Mouse (Mus musculus): Measurements from ENCODE around the gene Gm11549. TPM values are rescaled to one million over a fixed set of nuclear protein-coding genes. Genes with fewer than 3 reads are reported as not detected.

The Gm11549 gene
- not detected for polyA plus RNA-seq (2014; fragmentation: Illumina TruSeq; extraction: RNeasy Lipid Tissue Mini Kit (QIAGEN cat#74804); ENCODE audit: insufficient read depth, low read depth, low replicate concordance)

DNA sequence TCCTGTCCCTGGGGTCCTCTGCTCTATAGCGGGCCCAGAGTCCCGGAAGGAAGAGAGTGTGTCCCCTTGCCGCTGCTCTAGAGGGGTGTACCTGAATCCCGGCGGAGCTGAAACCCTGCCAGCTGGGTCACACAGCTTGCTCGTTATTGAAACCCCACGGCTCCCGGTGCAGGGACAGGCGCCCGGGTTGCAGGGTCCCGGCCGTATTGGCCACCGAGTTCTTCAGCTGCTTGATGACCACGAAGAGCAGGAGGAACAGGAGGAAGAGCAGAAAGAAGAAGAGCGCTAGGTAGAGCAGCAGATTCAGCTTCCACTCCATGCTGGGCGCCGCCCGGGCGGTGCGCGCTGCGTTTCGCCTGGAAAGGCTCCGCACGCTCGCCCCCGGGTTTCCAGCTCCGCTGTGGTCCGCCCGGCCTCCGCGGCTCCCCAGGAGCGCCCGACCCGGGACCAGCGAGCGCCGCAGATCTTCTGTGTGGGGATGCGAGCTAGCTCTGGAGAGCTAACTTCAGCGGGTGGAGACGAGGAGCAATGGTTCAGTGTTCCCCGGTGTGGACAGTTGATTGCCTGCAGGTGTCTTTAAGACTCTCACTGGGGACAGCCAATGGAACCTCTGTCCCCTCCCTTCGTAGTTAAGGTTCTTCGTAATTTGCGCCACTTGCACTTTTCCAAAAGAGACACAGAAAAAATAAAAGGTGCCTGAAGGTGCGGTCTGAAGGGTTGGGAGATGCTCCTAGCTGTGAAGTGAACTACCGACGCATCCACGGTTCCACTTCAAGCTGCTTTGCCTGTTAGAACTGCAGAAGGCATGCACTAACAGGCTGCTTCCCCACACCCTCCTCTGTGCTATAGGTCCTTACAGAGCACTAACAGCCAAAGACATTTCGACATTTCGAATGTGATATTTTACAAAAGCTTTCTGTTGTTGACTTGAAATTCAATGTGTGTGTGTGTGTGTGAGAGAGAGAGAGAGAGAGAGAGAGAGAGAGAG is at the start of gene Gm11549:
Gene Gm11549 (minus strand): TSS at position 741 of the 988 bp plus-strand sequence.

DNA sequence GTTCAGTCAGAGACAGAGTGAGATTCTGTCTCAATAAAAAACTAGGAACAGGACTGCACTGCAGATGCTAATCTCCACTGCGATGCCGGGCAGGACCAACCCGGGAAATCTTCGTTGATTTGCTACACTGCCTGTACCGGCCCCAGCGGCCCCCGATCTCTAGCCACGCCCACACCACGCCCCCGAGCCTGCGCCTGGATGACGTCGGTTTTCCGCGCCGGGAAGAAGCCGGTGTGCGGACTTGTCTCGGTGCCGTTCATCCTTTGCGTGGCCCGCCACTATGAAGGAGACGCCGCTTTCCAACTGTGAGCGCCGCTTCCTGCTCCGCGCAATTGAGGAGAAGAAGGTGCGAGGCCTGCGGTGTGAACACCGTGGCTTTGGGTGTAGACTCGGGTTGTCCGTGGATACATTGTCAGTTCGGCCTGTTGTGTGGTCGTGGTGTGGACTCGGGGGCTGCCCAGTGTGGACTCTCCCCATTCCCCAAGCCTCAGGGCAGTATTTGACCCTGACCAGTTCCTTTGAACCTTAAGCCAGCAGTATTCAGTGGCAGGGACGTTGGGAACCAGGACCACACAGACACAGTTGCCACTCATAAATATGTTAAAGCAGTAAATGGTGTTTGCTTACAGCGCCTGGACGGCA is 30.9 kb upstream of the Gm11549 start, which contains the start of gene Exosc9:
Gene Exosc9 (plus strand): TSS at position 201 of the 642 bp plus-strand sequence.

DNA sequence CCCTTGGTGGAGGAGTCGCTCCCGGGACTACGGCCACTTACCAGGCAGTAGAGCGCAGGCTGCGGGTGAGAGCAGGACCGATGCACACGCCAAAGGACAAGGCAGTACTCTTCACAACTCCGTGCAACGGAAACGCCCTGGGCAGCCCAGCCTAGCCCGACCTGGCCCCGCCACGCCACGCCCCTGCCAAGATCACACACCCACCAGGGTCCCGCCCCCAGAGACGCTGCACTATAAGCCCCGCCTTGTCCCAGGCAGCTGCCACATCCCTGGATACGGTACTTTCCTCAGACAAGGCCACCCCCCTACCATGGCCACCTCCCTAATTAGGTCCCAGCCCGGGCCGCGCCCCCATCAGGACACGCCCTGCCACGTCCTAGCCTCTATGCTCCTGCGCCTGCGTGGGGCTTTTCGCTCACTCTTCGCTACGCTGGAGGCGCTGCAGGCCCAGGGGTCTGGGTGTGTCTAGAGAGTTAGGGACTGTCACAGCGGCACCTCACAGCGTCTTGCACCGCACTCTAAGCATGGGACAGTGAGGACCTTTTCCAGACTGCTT is 46.0 kb downstream of the Gm11549 start, which contains the start of the genes Anxa5 and 1810062G17Rik:
Gene Anxa5 (minus strand): TSS at position 363 of the 556 bp plus-strand sequence.
Gene 1810062G17Rik (plus strand): TSS at position 406 of the 556 bp plus-strand sequence.

Other genes starting within 250 kb of the Gm11549 start
- 528 TPM for gene Anxa5, start 45.9 kb downstream of the Gm11549 start, polyA plus RNA-seq (2014; fragmentation: Illumina TruSeq; extraction: RNeasy Lipid Tissue Mini Kit (QIAGEN cat#74804); ENCODE audit: insufficient read depth, low read depth, low replicate concordance)
- 1.1 TPM for gene 1810062G17Rik, start 45.9 kb downstream of the Gm11549 start, polyA plus RNA-seq (2014; fragmentation: Illumina TruSeq; extraction: RNeasy Lipid Tissue Mini Kit (QIAGEN cat#74804); ENCODE audit: insufficient read depth, low read depth, low replicate concordance)
- gene Exosc9, start 30.8 kb upstream of the Gm11549 start, polyA plus RNA-seq (2014; fragmentation: Illumina TruSeq; extraction: RNeasy Lipid Tissue Mini Kit (QIAGEN cat#74804); ENCODE audit: insufficient read depth, low read depth, low replicate concordance), result 24.8 TPM
- gene Ccna2, start 50.3 kb upstream of the Gm11549 start, polyA plus RNA-seq (2014; fragmentation: Illumina TruSeq; extraction: RNeasy Lipid Tissue Mini Kit (QIAGEN cat#74804); ENCODE audit: insufficient read depth, low read depth, low replicate concordance), result 1.7 TPM
- gene Bbs7, start 91.7 kb upstream of the Gm11549 start, polyA plus RNA-seq (2014; fragmentation: Illumina TruSeq; extraction: RNeasy Lipid Tissue Mini Kit (QIAGEN cat#74804); ENCODE audit: insufficient read depth, low read depth, low replicate concordance), result 4.5 TPM
- gene Trpc3, start 168.4 kb upstream of the Gm11549 start, polyA plus RNA-seq (2014; fragmentation: Illumina TruSeq; extraction: RNeasy Lipid Tissue Mini Kit (QIAGEN cat#74804); ENCODE audit: insufficient read depth, low read depth, low replicate concordance), result 0.76 TPM